Mouse (Mus musculus) spleen, adult 2 months (tissue): ENCODE measurements around the gene Pitpnm2. TPM values are rescaled to one million over a fixed set of nuclear protein-coding genes. Genes with fewer than 3 reads are reported as not detected.

Experiments used
- DNase-seq, 2 experiments: peaks; one replicate each; pipeline versions ENCODE4 v3.0.0 to v3.0.0-alpha.2; 2012 to 2021; ENCODE audit warnings: low spot score in 2 of 2, low read depth in 1 of 2
- H3K27ac ChIP-seq: fragments of 200-500 bp; 2 replicates; pipeline ENCODE4 v1.5.1; 2012; ENCODE audit warnings: low read length, inconsistent platforms; ENCODE audit not compliant: insufficient read depth
- H3K27me3 ChIP-seq: fragments of 200-500 bp; 2 replicates; pipeline ENCODE4 v1.6.1; 2012; ENCODE audit warnings: mild to moderate bottlenecking, moderate library complexity, low read length, inconsistent platforms; ENCODE audit not compliant: control insufficient read depth, insufficient read depth
- H3K36me3 ChIP-seq: fragments of 200-500 bp; 2 replicates; pipeline ENCODE4 v1.6.1; 2012; ENCODE audit warnings: mild to moderate bottlenecking, low read length, inconsistent platforms; ENCODE audit not compliant: control insufficient read depth, insufficient read depth
- H3K4me1 ChIP-seq: fragments of 200-500 bp; 2 replicates; pipeline ENCODE4 v1.6.1; 2011; ENCODE audit warnings: inconsistent platforms; ENCODE audit not compliant: control insufficient read depth, insufficient read depth, insufficient read length
- H3K4me3 ChIP-seq: fragments of 200-500 bp; 2 replicates; pipeline ENCODE4 v1.5.1; 2011; ENCODE audit warnings: mild to moderate bottlenecking, inconsistent platforms; ENCODE audit not compliant: insufficient read depth, insufficient read length; ENCODE audit errors: extremely low read depth
- CTCF ChIP-seq: fragments of 200-500 bp; IDR thresholded peaks from 2 replicates; pipeline ENCODE4 v1.5.1; 2011; ENCODE audit warnings: mild to moderate bottlenecking, inconsistent platforms; ENCODE audit not compliant: insufficient read depth, insufficient read length, insufficient replicate concordance; ENCODE audit errors: extremely low read depth
- POLR2A ChIP-seq: fragments of 200-500 bp; IDR thresholded peaks from 2 replicates; pipeline ENCODE4 v1.6.1; 2011; ENCODE audit warnings: low read depth, low read length, inconsistent platforms
- WGBS: fragments of 180-500 bp; shearing (Covaris S2); methylation state at CpG from one replicate; pipeline ENCODE4 v1.1.7; 2018; 5-methylcytosine and 5-hydroxymethylcytosine counted together
- polyA plus RNA-seq: library from polyadenylated mRNA; depleted of rRNA; stranded (reverse); fragments of >200 nt; gene quantifications from 2 replicates; pipeline ENCODE4 v1.2.3, GENCODE M21; 2012

The Pitpnm2 gene
- polyA plus RNA-seq, 1 experiment = 65.8 TPM

GRCm38 (mm10) chr5:124196082-124196481 lies 53.5 kb downstream of the Pitpnm2 start:
- DNase-seq = no peak
- Histone ChIP-seq H3K4me3 (no peak overlapping the region), H3K27me3 (no peaks in the 10 kb centered on the region), H3K27ac (no peak overlapping the region), H3K36me3 (no peaks in the 10 kb centered on the region), H3K4me1 (peaks cover 5% of the 10 kb centered on the region; the same call in 1 of the 2 replicates)
- 85% methylated on average over 4 of the region's 4 CpGs for WGBS
- TF ChIP-seq POLR2A = no peak
- TF ChIP-seq CTCF = no peak

- Histone ChIP-seq H3K4me3 (no peak overlapping the region), H3K36me3 (no peaks in the 10 kb centered on the region), H3K27me3 (no peaks in the 10 kb centered on the region), H3K27ac (peak overlapping the region; percentile 35), H3K4me1 (peaks cover 7% of the 10 kb centered on the region; the same call in 1 of the 2 replicates)
- TF ChIP-seq POLR2A (no peak), CTCF (no peak)
- DNase-seq = no peak
- 89% methylated on average over 11 of the region's 11 CpGs for WGBS
Measured at GRCm38 (mm10) chr5:124194386-124195084, 55.0 kb downstream of the Pitpnm2 start.

GRCm38 (mm10) chr5:124193286-124194112 lies 56.1 kb downstream of the Pitpnm2 start:
- H3K4me3 ChIP-seq = no peak overlapping the region
- WGBS = 83% methylated on average over 24 of the region's 24 CpGs
- no peaks in the 10 kb centered on the region for H3K36me3 ChIP-seq
- no peak overlapping the region; the same call in 1 of the 2 replicates for H3K27ac ChIP-seq
- no peaks in the 10 kb centered on the region for H3K27me3 ChIP-seq
- no peak for DNase-seq
- TF ChIP-seq CTCF = no peak
- no peak for TF ChIP-seq POLR2A
- peaks cover 7% of the 10 kb centered on the region; the same call in 1 of the 2 replicates for H3K4me1 ChIP-seq

- Histone ChIP-seq H3K4me1 (peaks cover 9% of the 10 kb centered on the region; the same call in 1 of the 2 replicates), H3K27me3 (no peaks in the 10 kb centered on the region), H3K36me3 (no peaks in the 10 kb centered on the region), H3K27ac (no peak overlapping the region), H3K4me3 (no peak overlapping the region)
- DNase-seq = no peak
- WGBS = 79% methylated on average over 10 of the region's 10 CpGs
- TF ChIP-seq CTCF = no peak
Measured at GRCm38 (mm10) chr5:124192726-124193285, 56.8 kb downstream of the Pitpnm2 start.

GRCm38 (mm10) chr5:124192251-124192710 lies 57.3 kb downstream of the Pitpnm2 start:
- TF ChIP-seq CTCF (no peak), POLR2A (no peak)
- H3K27ac ChIP-seq = no peak overlapping the region
- WGBS = 61% methylated on average over 7 of the region's 7 CpGs
- no peaks in the 10 kb centered on the region for H3K27me3 ChIP-seq
- peaks cover 13% of the 10 kb centered on the region; the same call in 1 of the 2 replicates for H3K4me1 ChIP-seq
- no peak overlapping the region for H3K4me3 ChIP-seq
- no peak for DNase-seq
- H3K36me3 ChIP-seq = no peaks in the 10 kb centered on the region

GRCm38 (mm10) chr5:124190146-124190870 lies 59.3 kb downstream of the Pitpnm2 start:
- DNase-seq = no peak
- TF ChIP-seq CTCF = no peak
- no peak for TF ChIP-seq POLR2A
- WGBS = 87% methylated on average over 10 of the region's 10 CpGs
- Histone ChIP-seq H3K36me3 (no peaks in the 10 kb centered on the region), H3K27ac (no peak overlapping the region), H3K4me1 (peaks cover 17% of the 10 kb centered on the region; the same call in 1 of the 2 replicates), H3K4me3 (no peak overlapping the region), H3K27me3 (no peaks in the 10 kb centered on the region)
